Mouse (Mus musculus) hindbrain, embryonic 11.5 days (tissue): ENCODE data around the gene Col20a1. TPM values are rescaled to one million over a fixed set of nuclear protein-coding genes. Genes with fewer than 3 reads are reported as not detected.

Experiments used
- ATAC-seq: fragments of 200-750 bp; cut with Nextera tagmentation; 2 replicates; pipeline ENCODE4 v1.8.0; 2017; ENCODE audit warnings: mild to moderate bottlenecking, moderate TSS enrichment, moderate library complexity; ENCODE audit not compliant: low FRiP score
- DNase-seq: peaks from one replicate; pipeline ENCODE4 v3.0.0-alpha.2; 2015; ENCODE audit warnings: low spot score
- H3K27ac ChIP-seq: fragments of 300-500 bp; sonication (generic); 2 replicates; pipeline ENCODE4 v1.5.1; 2014; ENCODE audit warnings: mild to moderate bottlenecking, low read depth, low read length
- H3K27me3 ChIP-seq: fragments of 300-500 bp; sonication (generic); 2 replicates; pipeline ENCODE4 v1.6.1; 2014; ENCODE audit warnings: mild to moderate bottlenecking, low read length, moderate library complexity, mixed read lengths; ENCODE audit not compliant: control insufficient read depth, insufficient read depth
- H3K36me3 ChIP-seq: fragments of 300-500 bp; sonication (generic); 2 replicates; pipeline ENCODE4 v1.6.1; 2014; ENCODE audit warnings: mild to moderate bottlenecking, low read length, moderate library complexity, mixed read lengths; ENCODE audit not compliant: control insufficient read depth, insufficient read depth
- H3K4me1 ChIP-seq: fragments of 300-500 bp; sonication (generic); replicated peaks from 2 replicates; pipeline ENCODE4 v1.6.1; 2014; ENCODE audit warnings: low read length, mixed read lengths; ENCODE audit not compliant: control insufficient read depth, insufficient read depth
- H3K4me2 ChIP-seq: fragments of 300-500 bp; sonication (generic); replicated peaks from 2 replicates; pipeline ENCODE4 v1.6.1; 2014; ENCODE audit warnings: mild to moderate bottlenecking, low read depth, low read length
- H3K4me3 ChIP-seq: fragments of 300-500 bp; sonication (generic); 2 replicates; pipeline ENCODE4 v1.5.1; 2014; ENCODE audit warnings: low read depth, low read length
- H3K9ac ChIP-seq: fragments of 300-500 bp; sonication (generic); 2 replicates; pipeline ENCODE4 v1.6.1; 2014; ENCODE audit warnings: low read depth, low read length
- H3K9me3 ChIP-seq: fragments of 300-500 bp; sonication (generic); 2 replicates; pipeline ENCODE4 v1.6.1; 2016; ENCODE audit warnings: low read length; ENCODE audit not compliant: control insufficient read depth
- WGBS: fragments of 180-500 bp; shearing (Covaris S2); extraction: QIAGEN DNeasy Blood & Tissue Kit; methylation state at CpG from one replicate; pipeline ENCODE4 v1.1.7; 2014; 5-methylcytosine and 5-hydroxymethylcytosine counted together
- polyA plus RNA-seq: library from polyadenylated mRNA; unstranded; fragments of >200 nt; fragmentation: Nextera tagmentation; extraction: Ambion mirVana; gene quantifications from 2 replicates; pipeline ENCODE4 v1.2.1, GENCODE M21; 2014

Col20a1 gene
- polyA plus RNA-seq, 1 experiment from 2014 or later: 0.56 TPM

DNA sequence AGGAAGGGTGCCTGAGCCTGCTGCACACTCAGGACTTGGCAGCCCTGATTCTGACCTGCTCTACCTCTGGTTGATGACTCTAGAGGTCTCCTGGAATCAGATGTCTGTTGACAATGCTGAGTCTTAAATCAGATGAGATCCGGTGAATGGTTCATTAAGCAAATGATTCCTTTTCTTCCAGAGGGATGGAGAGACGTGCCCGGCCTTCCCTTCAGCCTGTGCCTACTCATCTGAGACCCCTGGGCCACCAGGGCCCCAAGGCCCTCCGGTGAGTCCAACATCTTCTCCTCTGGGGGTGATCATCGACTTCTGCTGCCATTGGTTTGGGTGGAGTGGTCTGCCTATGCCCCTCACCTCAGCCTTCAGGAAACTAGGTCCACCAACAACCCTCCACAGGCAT is 22.0 kb downstream of the Col20a1 start:
- H3K4me2 ChIP-seq: no peak overlapping the region
- no peaks in the 10 kb centered on the region for H3K27me3 ChIP-seq
- 65% methylated on average over 5 of the region's 5 CpGs for WGBS
- no peaks in the 10 kb centered on the region for H3K36me3 ChIP-seq
- no peak overlapping the region for H3K27ac ChIP-seq
- no peak overlapping the region for H3K9ac ChIP-seq
- no peaks in the 10 kb centered on the region for H3K9me3 ChIP-seq
- DNase-seq (no peak), ATAC-seq (no peak)
- H3K4me1 ChIP-seq: no peaks in the 10 kb centered on the region
- H3K4me3 ChIP-seq: no peak overlapping the region

DNA sequence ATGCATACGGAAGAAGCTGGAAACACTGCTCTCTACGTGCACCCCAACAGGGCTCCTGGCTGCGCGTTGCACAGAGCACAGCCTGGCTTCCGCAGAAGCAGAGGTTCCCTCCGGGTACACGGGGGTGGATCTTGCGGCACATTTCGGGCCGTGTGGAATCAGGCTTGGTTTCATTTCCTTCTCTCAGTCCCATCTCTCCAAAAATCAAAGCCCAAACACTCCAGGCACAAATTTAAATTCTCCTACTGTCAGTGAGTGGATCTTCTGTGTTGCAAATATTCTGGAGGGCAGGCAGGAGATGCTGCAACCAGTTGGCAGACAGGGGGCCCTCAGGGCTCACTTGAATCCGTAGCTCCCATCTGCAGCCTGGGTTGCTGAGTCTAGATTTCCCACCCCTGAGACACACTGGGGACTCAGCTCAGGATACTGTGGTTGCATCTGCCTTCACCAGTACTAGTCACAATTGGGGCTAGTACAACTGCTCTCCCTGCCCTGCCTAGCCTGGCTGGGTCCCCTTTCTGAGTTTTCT is 45.1 kb downstream of the Col20a1 start:
- no peak for ATAC-seq
- Histone ChIP-seq H3K9me3 (no peaks in the 10 kb centered on the region), H3K36me3 (no peaks in the 10 kb centered on the region), H3K4me1 (no peaks in the 10 kb centered on the region), H3K4me3 (no peak overlapping the region), H3K27me3 (no peaks in the 10 kb centered on the region), H3K9ac (no peak overlapping the region), H3K27ac (no peak overlapping the region), H3K4me2 (no peak overlapping the region)
- 85% methylated on average over 11 of the region's 11 CpGs for WGBS
- no peak for DNase-seq

DNA sequence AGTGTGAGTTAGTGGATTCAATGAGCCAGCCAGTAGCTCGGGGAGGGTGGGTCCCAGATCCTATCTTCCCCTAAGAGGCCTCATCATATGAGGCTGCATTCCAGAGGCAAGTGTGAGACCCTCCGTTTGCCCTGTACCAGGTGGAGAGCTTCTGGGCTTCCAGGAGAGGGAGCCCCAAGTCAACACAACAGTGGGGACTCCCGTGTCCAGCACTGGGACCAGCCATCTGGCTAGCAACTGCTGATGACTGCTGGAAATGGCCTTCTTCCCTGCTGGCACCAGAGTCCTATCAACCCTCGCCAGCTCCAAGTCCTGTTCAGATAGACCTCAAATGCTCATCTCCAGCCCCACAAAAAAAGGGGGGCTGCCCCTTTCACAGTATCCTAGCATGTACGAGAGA is 46.1 kb downstream of the Col20a1 start:
- ATAC-seq (peak; percentile 45; the same call in 1 of the 2 replicates), DNase-seq (peak; percentile 34)
- Histone ChIP-seq H3K27me3 (no peaks in the 10 kb centered on the region), H3K4me2 (no peak overlapping the region), H3K4me3 (no peak overlapping the region), H3K36me3 (no peaks in the 10 kb centered on the region), H3K27ac (no peak overlapping the region), H3K9me3 (no peaks in the 10 kb centered on the region), H3K9ac (no peak overlapping the region), H3K4me1 (peaks cover 2% of the 10 kb centered on the region; the same call in 1 of the 2 replicates)
- WGBS: 51% methylated on average over 5 of the region's 5 CpGs

DNA sequence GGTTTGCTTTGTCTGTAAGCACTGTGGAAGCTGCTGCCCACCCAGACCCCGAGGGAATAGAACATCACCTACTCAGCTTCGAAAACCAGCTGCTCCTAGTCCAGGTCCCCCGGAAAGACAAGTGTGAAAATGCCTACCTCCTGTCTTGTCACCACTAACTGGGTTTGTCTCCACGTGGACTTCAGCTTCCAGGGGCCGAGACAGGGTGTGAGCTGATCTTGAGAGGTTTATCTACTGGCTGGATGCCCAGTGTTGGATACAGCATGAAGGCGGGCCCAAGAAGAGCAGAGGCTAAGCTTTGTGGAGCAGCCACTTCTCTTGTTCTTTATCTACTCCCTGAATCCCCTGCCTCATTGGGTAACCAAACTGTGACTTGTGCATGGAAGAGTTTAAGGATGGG is 47.0 kb downstream of the Col20a1 start:
- no peaks in the 10 kb centered on the region for H3K36me3 ChIP-seq
- ATAC-seq: no peak
- 71% methylated on average over 6 of the region's 6 CpGs for WGBS

DNA sequence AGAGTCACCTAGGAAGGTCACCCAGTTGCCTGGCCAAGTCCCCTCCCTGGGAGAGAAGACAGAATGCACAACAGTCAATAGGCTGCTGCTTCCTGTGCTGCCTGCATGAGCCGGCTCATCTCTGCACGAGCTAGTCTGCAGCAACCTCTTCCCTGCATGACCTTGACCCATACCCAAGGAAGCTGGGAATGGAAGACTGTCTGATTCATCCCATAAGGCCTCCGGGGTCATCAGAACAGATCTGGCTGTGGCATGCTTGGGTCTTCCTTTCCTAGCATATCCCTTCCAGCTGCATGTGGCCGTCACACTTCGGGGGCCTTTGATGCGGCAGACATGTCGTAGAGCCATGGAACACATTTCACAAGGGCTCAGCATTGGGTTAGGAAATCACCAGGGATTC is 48.9 kb downstream of the Col20a1 start:
- DNase-seq (no peak), ATAC-seq (no peak)
- no peak overlapping the region for H3K4me3 ChIP-seq
- H3K27me3 ChIP-seq: peaks cover 4% of the 10 kb centered on the region; the same call in 1 of the 2 replicates
- peaks cover 8% of the 10 kb centered on the region; the same call in 1 of the 2 replicates for H3K4me1 ChIP-seq
- H3K36me3 ChIP-seq: no peaks in the 10 kb centered on the region
- no peak overlapping the region for H3K9ac ChIP-seq
- no peak overlapping the region for H3K27ac ChIP-seq
- H3K4me2 ChIP-seq: no peak overlapping the region
- H3K9me3 ChIP-seq: no peaks in the 10 kb centered on the region
- WGBS: 79% methylated on average over 7 of the region's 7 CpGs

More for the DNA sequence above, 47.0 kb downstream of the Col20a1 start:
- Histone ChIP-seq H3K27me3 (no peaks in the 10 kb centered on the region), H3K4me1 (peaks cover 5% of the 10 kb centered on the region; the same call in 1 of the 2 replicates), H3K4me2 (no peak overlapping the region), H3K9me3 (no peaks in the 10 kb centered on the region), H3K27ac (no peak overlapping the region), H3K4me3 (no peak overlapping the region), H3K9ac (no peak overlapping the region)
- no peak for DNase-seq

DNA sequence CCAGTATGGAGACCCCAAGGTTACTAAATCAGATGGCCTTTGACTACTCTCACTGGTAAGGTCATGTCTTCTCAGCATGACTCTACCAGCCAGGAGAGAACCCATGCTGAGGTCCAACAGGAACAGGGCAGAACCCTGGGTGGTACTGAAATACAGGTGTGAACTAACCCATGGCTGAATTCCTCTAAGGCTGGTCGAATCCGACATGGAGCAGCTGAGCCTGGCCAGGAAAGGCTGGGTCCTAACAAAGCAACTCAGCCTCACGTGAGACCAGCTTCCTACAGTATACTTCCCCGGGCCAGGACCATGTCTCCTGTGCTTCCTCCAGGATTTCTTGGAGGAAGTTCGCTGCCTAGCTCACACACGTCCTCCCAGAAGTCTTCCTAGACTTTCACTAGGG is 50.2 kb downstream of the Col20a1 start:
- ATAC-seq (no peak), DNase-seq (no peak)
- H3K9ac ChIP-seq: no peak overlapping the region
- no peaks in the 10 kb centered on the region for H3K36me3 ChIP-seq
- peaks cover 4% of the 10 kb centered on the region; the same call in 1 of the 2 replicates for H3K27me3 ChIP-seq
- no peak overlapping the region for H3K4me3 ChIP-seq
- peaks cover 8% of the 10 kb centered on the region; the same call in 1 of the 2 replicates for H3K4me1 ChIP-seq
- H3K27ac ChIP-seq: no peak overlapping the region
- no peak overlapping the region for H3K4me2 ChIP-seq
- H3K9me3 ChIP-seq: no peaks in the 10 kb centered on the region
- WGBS: 80% methylated on average over 6 of the region's 6 CpGs

DNA sequence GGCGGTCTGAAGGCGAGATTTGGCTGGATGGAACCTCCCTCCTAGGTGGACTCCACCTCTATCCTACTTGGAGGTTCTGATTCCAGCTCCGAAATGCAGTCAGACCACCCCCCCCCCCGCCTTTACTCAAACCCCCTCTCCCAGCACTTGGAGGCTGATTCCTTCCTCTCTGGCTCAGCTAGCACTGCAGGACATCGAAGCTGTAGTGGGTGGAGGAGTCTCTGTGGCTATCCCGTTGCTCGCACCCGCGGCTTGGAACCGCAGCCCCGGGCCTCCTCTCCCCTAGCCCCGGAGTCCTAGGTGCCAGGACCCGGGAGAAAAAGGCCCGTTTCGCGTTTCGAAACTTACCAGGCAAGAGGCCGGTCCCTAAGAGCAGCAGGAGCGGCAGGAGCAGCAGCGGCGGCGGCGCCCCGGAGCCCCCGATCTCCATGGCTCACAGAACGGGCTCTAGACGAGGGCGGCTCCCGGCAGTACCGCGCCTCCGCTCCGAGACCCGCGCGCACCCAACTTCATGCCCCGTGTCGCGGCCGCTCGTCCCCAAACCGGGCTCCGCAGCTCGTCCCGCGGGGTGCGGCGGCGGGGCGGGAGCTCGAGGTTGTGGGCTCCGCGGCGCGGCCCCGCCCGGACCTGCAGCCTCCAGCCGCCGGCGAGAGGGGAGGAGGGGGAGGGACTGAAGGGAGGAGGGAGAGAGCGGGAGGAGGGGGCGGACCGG is 52.5 kb downstream of the Col20a1 start:
- peak overlapping the region; percentile 61 for H3K4me3 ChIP-seq
- WGBS: 1% methylated on average over 39 of the region's 63 CpGs
- no peaks in the 10 kb centered on the region for H3K9me3 ChIP-seq
- ATAC-seq: peak; percentile 31
- H3K9ac ChIP-seq: peak overlapping the region; percentile 77
- DNase-seq: peak; percentile 77
- peak overlapping the region; percentile 19; the same call in 1 of the 2 replicates for H3K27ac ChIP-seq
- no peaks in the 10 kb centered on the region for H3K36me3 ChIP-seq
- H3K4me2 ChIP-seq: peak overlapping the region; percentile 95
- H3K4me1 ChIP-seq: peaks cover 16% of the 10 kb centered on the region
- H3K27me3 ChIP-seq: peaks cover 4% of the 10 kb centered on the region; the same call in 1 of the 2 replicates

DNA sequence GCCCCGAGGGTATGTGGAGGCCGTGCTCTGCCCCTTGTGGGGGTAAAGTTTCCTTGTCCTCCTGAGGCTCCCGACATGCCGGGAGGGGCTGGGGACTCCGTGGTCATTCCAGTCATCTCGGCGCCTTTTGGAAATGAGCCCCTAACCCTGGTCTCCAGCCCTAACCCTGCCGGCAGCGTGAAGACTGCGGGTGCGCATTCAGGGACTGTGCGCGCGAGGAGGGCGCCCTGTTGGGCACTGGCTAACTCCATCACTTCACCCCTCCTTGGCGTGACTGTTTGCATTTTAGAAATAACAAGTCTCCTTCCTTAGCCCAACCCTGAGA is 53.0 kb downstream of the Col20a1 start:
- peak overlapping the region; percentile 61 for H3K4me3 ChIP-seq
- H3K27me3 ChIP-seq: peaks cover 4% of the 10 kb centered on the region; the same call in 1 of the 2 replicates
- no peak overlapping the region; the same call in 1 of the 2 replicates for H3K27ac ChIP-seq
- peak overlapping the region; percentile 77 for H3K9ac ChIP-seq
- no peaks in the 10 kb centered on the region for H3K36me3 ChIP-seq
- peak overlapping the region; percentile 95 for H3K4me2 ChIP-seq
- DNase-seq: no peak
- no peaks in the 10 kb centered on the region for H3K9me3 ChIP-seq
- no peak; the same call in none of the 2 replicates for ATAC-seq
- WGBS: under 1% methylated on average over 16 of the region's 16 CpGs
- H3K4me1 ChIP-seq: peaks cover 16% of the 10 kb centered on the region

DNA sequence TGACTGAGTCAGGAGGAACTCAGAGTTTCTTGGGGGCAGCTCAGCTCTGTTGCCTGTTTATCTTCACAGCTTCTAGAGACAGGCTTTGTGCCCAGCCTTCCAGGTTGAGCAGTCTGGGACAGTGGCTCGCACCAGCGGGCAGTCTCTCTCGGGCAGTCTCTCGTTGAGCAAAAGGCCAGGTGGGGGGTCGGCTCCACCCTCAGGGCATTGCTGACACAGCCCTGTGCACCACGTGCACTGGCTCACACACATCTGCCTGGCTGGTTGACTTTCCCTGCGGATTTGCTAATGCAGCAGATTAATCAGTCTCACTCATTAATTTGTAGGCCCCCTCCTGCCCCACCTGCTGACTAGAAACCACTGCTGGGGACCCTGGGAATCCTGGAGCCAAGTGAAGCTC is 55.6 kb downstream of the Col20a1 start:
- H3K9ac ChIP-seq: no peak overlapping the region
- H3K27ac ChIP-seq: peak overlapping the region; percentile 8; the same call in 1 of the 2 replicates
- no peaks in the 10 kb centered on the region for H3K36me3 ChIP-seq
- H3K27me3 ChIP-seq: peaks cover 4% of the 10 kb centered on the region; the same call in 1 of the 2 replicates
- H3K4me2 ChIP-seq: no peak overlapping the region
- no peak overlapping the region for H3K4me3 ChIP-seq
- DNase-seq (peak; percentile 43), ATAC-seq (0 out of 2 replicates have a peak, but pooled peaks have one; percentile 24)
- peaks cover 16% of the 10 kb centered on the region for H3K4me1 ChIP-seq
- H3K9me3 ChIP-seq: no peaks in the 10 kb centered on the region
- 2% methylated on average over 7 of the region's 7 CpGs for WGBS
